Mouse (Mus musculus): ENCODE measurements around the gene Oas1e.
"Not testable (repeated sequence)": the region's sequence is repeated elsewhere in the genome, so short reads cannot be mapped to it uniquely, and the experiment has no call there.

Gene Oas1e

DNA sequence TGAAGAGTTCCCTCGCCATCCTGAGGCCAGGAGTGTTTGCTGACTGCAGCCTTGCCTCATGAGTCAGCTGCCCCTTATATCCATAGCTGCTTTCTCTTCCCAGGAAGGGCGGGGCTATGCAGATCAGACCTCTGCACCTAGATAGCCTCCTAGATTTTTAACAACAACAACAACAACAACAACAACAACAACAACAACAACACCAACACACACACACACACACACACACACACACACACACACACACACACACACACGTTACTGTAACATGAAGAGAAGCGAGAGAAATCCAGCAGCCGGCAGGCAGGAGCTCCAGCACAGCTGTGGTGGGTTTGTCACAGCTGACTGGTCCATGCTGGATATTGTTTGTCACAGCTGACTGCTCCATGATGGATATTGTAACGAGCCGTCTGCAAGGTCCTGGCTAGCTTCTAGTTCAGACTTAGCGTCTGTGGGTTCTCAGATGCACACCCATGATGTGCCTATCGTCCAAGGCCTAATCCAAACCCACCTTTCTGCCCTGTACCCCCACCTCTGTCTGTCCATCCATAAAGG is at the start of gene Oas1e:
Oas1e (minus strand) TSS at position 51 of the 555 bp plus-strand sequence.
- not testable (repeated sequence) for DNase-seq

DNA sequence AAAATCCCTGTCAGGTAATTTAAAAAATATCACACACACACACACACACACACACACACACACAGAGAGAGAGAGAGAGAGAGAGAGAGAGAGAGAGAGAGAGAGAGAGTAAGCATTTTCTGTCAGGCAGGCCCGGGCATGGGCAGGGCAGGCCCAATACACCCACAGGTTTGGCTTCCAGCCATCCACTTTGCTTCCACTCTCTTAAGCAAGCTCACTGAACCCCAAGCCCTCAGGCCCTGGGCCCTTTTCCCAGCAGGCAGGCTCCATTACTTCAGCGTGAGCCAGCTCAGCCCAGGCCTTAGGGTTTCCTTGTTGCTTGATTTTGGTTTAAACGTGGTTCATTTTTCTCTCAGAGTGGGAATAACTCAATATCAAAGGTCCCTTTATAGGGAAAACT is 49.4 kb upstream of the Oas1e start:
- no peak for DNase-seq

DNA sequence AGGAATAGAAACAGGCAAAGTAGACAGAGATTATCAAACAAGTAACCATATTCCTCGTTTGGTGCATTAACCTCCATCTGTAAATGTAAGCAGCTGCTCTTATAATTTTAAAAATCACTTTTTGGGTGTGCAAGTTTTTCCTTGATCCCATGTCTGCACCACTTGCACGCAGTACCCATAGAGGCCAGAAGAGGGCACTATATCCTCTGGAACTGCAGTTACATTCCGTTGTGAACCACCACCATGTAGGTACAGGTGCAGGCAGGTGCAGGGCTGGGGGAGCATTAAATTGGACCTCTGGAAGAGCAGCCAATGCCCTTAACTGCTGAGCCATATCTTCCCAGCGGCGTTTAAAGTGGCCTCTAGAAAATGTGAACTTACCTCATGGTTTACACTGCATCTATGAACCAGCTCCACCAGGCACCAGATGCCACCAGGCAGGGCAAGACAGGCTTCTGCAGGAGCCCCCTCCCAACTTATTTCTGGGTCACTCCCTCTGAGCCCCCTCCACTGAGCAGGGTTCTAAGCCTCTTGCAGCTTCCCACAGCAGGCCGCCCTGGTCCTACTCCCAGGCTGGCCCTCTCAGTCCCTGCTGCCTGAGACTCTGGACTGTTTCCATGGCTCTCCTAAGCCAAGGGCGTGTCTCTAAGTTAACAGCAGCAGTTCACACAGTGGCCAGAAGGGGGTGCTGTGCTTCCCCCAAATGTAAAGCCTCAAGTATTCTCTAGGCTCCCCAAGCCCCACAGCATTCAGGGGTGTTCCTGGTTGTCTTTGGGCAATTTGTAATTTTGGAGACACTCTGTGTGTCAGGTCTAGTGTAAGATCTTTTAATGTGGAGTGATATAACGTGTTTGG is 41.6 kb upstream of the Oas1e start:
- DNase-seq, result peak; percentile 39 to 62

DNA sequence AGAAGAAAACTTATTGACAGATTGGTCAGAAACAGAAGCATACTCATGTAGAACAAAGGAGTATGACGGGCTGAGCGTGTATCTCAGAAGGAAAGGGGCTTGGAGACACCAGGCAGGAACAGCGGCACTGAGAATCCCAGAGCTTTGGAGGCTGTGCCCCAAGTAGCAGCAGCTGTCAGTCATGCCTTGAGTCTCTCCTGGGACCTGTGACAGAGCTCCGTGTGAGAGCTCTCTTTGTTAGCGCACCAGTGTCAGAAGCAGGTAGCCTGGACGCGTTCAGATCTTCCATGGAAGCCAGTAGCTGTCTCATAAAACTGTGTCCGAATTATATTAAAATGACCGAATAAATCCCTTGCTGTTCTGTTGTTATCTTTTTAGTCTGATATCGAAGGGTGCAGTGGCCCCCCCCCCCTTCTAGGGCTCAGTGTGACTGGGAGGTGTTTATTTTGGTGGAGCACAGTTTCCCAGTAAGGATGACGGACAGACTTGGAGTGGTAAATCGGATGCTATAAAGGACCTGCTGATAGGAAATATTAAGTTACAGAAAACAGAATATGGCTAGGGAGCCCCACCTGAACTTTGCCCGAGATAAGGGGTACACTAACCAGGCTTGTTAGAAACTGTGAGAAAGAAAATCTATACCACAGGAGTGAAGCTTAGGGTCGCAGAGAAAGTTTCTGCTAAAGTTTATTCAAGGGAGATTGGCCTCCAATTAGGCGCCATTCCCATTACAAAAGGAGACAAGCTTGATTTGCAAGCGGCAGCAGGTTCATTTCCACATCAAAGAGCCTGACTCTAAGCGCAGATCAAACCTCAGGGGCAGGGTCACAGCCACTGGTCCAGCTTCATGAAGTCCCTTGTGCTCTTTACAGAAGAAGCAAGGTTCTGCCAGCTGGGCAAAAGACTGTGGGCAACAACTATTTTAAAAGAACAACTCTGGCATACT is 38.3 kb upstream of the Oas1e start:
- no peak for DNase-seq

DNA sequence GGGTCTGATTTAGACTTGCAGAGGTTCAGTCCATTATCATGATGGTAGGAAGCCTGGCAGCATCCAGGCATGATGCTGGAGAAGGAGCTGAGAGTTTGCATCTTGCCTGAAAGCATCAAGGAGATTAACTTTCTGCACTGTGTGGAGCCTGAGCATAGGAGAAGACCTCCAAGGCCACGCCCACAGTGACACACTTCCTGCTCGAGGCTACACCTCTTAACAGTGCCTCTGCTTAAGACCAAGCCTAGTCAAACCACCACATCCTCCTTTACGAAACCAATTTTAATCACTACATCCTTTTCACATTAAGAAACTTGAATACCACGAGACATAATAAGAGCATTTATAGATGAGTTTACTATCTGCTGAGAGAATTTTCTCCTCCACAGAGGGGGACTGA is 35.7 kb upstream of the Oas1e start:
- peak; percentile 18 to 35 for DNase-seq

DNA sequence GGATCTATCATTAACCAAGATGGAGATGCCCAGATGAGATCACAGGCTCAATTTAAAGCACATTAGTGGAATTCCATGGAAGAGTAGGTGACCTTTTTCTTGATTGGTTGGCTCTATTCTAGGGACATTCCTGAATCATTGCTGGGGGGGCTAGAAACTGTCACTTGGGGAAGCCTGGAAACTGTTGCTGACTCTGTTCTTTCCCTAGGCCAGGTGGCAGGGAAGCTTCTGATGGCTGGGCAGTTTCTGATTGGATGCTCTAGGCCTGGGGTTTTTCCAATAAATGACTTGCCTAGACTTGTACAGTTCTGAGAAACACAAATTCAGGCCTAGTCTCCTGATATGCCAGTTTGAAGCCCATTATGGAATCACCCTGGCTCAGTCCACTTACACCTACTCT is 23.7 kb upstream of the Oas1e start:
- no peak for DNase-seq

DNA sequence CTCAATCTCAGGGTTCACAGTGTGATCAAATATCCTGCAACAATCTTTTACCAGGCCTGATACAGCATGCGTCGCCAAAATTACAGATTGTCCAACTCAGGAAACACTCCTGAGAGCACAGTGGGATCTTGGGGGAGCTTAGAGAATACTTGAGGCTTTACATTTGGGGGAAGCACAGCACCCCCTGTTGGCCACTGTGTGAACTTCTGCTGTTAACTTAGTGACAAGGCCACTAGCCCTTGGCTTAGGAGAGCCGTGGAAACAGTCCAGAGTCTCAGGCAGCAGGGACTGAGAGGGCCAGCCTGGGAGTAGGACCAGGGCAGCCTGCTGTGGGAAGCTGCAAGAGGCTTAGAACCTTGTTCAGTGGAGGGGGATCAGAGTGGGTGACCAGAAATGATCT is 20.6 kb upstream of the Oas1e start:
- DNase-seq, result peak; percentile 46 to 57

DNA sequence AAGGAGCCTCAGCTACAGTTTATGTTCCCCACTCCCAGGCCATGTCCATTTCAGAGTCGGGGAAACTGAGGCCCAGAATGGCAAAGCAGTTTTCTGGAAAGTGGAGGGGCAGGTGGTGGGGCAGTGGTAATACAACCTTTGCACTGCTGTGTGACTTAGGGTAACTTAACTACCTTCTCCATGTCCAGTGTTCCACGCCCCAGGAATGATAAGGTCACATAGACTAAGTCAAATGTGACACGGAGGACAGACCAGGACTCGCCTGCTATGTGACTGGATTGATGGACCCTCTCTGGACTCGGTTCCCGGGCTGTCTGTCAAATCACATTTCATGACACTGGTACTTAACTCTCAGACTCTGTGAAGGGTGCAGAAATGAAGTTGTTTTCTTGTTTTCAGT is 17.7 kb upstream of the Oas1e start:
- no peak for DNase-seq

DNA sequence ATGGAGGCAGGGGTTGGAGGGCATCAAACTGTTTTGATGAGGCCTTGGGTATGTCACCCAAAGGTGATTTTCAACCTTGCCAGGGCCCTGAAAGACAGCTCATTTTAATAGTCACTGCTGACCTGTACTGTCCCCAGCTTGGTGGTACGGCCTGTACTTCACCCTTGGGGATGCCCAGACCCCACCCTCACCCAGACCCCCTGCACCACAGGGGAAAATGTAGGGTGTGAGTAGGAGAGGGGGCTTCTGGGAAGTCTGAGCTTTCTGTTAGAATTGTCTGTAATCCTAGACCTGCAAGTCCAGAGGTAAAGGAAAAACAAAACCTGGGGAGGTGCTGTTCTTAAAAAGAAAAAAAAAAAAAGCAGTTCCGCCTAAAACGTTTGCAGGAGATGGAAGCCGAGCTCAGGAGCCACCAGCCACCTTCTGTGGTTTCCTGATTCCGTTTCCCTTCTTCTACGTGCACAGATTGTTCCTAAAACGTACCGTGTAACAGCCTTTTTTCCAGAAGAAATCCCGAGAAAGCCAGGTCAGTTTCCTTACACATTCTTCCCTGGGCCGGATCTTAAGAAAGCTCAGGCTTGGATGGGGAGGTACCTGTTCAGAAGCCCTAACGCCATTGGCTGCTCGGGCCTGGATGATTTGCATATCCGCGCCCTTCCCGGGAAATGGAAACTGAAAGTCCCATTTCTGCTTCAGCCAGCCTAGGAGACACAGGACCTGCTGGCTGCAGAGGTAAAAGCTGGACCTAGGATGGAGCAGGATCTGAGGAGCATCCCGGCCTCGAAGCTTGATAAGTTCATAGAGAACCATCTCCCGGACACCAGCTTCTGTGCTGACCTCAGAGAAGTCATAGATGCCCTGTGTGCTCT is 16.9 kb upstream of the Oas1e start, which contains the start of gene Oas1c:
Oas1c (minus strand) TSS at position 564 of the 869 bp plus-strand sequence.
- peak; percentile 76 to 81 for DNase-seq

DNA sequence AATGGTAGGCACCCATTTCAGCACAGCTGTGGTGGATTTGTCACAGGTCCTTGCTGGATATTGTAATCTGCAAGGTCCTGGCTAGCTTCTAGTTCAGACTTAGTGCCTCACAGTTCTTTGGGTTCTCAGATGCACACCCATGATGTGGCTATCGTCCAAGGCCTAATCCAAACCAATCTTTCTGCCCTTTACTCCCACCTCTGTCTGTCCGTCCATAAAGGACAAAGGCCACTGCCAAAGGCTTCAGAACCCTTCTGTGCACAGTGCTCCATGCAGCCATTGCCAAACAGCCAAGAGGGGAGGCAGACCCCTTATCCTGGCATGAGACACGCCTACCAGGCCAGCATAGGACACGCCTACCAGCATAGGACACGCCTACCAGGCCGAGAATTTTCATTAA is 13.8 kb upstream of the Oas1e start:
- DNase-seq, result no peak

DNA sequence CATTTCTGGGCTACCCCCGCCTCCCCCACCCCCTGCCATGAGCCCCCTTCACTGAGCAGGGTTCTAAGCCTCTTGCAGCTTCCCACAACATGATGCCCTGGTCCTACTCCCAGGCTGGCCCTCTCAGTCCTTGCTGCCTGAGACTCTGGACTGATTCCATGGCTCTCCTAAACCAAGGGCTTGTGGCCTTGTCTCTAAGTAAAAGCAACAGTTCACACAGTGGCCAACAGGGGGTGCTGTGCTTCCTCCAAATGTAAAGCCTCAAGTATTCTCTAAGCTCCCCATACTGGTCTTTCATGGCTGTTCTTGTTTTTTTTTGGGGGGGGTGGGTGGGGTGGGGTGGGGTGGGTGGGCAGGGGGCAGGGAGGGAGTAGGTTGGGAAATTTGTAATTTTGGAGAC is 11.1 kb upstream of the Oas1e start:
- DNase-seq, result peak; percentile 56 to 61

DNA sequence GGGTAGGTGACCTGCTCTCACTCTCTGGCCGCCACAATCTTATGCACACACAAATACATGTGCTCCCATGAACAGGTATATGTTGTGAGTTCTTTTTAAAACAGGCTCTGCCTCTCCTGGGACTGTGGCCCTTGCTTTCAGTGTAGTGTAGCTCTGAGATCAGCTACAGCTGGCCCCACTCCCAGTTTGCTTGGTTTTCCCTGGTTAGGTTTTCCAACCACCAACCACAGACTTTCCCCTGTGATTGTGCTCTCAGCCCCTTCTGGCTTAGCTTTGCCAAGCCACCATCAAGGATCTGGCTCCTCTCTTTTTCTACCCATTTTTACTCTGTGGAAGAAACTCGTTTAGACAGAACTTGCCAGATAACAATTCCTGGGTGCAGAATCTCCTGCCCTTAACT is 8.3 kb upstream of the Oas1e start:
- no peak for DNase-seq

DNA sequence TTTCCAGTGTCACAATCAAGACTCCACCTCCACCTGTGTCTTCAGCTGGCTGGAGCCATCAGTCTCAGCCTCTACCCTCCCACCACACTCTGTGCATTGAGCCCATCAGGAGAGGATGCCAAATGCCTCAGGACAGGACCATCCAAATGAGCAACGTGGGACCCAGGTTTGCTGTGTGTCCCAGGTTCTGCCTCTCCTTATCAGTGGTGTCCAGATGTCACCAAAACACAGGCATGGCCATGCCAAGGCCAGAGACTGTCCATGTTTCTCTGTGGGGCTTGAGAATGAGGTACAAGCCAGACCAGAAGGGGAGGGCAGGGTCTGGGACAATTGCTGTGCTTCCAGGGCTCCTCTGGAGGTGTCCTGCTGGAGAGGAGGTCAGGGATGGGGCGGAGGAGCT is 3.6 kb upstream of the Oas1e start:
- not testable (repeated sequence) for DNase-seq

DNA sequence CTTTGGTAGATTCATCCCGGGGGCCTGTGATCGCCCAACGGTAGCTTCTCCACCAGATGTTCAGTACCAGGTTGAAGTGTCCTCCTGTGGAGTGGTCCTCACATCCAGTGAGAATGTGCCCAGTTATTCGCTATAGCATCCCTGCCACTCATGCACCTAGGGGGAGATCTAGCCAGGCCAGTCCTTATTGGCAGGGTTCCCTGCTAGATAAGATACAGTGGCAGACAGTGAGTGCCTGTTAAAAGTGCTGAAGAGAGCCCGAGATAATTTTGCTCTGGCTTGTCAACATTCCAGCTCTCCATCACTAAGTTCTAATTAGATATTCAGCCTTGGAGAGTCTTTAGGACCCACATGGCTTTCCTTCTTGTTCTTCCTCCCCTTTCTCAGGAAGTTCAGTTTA is 2.8 kb upstream of the Oas1e start:
- DNase-seq, result not testable (repeated sequence)

DNA sequence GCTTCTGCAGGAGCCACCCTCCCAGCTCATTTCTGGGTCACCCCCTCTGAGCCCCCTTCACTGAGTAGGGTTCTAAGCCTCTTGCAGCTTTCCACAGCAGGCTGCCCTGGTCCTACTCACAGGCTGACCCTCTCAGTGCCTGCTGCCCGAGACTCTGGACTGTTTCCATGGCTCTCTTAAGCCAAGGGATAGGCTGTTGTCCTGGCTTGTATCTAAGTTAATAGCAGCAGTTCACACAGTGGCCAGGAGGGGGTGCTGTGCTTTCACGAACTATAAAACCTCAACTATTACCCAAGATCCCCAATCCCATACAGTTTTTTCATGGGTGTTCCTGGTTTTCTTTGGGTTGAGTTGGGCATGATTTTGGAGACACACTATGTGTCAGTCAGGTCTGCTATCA is 2.3 kb downstream of the Oas1e start:
- peak; percentile 38 to 47 for DNase-seq

DNA sequence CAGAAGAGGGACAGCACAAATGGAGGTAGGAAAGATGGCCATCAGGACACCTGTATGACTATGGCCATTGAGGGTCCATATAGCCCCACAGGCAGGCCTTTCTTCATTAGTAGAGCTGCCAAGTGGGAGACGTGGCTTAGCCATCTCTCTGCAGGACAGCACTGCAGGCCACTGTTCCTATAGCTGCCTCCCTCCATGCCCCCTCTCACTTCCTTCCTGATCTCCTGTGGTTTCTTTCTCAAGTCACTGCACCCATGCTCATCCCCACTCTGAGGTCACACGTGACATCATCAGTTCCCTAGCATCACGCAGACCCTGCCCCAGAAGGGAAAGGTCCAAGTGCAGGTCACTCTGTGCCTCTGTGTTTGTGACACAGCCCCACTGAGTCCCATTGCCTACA is 8.3 kb downstream of the Oas1e start:
- DNase-seq, result no peak

DNA sequence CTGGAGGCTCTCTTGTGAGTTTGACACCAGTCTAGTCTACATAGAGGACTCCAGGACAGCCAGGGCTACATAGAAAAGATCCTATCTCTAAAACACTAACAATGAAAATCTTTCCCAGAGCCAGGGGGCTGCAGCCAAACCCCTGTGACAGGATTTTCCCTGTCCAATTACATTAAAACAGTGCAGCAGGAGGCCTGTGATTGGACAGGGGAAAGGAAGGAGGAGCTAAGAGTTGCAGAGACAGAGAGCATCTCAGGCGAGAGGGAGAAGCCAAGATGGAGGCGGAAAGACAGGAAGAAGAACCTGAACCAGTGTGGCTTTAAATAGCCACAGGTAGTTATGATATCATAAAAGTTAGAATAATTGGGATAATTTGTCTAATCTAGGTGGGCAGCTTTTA is 12.9 kb downstream of the Oas1e start:
- no peak for DNase-seq

DNA sequence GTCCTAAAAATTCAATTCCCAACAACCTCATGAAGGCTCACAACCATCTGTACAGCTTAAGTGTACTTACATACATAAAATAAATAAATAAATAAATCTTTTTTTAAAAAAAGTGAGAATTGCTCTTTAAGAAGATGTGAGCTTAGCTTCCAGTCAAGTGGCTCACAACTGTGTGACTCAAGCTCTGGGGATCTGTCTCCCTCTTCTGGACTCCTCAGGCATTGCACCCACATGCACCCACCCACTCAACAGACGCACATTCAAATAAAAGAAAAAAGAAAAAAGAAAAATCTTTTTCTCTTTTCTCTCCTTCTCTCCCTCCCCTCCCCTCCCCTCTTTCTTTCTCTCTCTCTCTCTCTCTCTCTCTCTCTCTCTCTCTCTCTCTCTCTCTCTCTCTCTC is 13.7 kb downstream of the Oas1e start:
- no peak for DNase-seq

DNA sequence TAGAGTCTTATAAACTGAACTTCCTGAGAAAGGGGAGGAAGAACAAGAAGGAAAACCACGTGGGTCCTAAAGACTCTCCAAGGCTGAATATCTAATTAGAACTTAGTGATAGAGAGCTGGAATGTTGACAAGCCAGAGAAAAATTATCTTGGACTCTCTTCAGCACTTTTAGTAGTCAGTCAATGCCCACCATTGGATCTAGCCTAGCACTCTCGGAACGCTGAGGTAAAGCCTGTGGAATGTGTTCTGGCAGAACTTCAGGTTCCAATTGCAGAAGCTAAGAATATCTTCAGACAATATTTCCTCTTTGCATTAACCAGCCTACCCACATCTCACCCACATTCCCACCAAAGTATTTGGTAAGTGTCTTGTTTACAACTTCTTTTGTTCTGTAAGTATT is 15.4 kb downstream of the Oas1e start:
- no peak for DNase-seq

DNA sequence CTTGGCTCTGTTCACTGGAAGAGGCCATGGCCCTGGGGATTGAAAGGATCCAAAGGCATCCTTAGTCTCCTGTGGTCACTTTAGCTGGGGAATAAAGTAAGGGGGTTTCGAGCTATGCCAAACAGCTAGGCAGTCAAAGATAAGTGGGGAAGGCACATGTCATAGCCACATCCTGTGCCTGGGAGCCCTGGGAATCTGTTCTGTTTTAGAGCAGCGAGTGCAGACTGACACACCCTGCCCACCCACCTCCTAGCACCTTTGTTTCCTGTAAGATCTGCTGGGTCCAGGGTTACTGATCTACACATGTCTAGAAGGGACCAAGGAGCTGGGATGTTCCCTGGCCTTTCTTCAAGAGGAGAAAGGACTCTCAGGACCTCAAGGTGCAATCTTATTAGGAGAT is 16.4 kb downstream of the Oas1e start:
- DNase-seq, result peak; percentile 24 to 40

DNA sequence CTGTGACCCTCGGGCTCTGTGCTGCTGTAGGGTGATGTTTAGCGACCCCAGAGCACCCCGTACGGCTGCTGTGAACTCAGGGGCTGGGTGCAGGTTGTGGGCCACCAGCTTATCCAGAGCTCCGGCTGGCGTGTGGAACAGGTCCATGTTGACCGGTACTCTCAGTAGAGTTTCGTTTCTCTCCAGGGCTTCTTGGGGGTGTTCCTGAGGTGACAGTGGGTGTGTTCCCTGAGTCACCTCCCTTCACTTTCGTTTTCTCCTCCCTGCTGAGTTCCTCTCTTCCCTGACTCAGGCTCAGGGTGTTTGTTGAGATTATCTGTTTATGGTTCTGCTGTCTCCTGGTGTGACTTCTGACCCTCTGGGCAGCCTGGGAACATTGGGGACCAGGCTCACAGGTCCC is 17.9 kb downstream of the Oas1e start, which contains the start of gene Oas3:
Oas3 (minus strand) TSS at position 184 of the 400 bp plus-strand sequence.
- peak in 1 of 2 experiments; percentile 12 for DNase-seq

DNA sequence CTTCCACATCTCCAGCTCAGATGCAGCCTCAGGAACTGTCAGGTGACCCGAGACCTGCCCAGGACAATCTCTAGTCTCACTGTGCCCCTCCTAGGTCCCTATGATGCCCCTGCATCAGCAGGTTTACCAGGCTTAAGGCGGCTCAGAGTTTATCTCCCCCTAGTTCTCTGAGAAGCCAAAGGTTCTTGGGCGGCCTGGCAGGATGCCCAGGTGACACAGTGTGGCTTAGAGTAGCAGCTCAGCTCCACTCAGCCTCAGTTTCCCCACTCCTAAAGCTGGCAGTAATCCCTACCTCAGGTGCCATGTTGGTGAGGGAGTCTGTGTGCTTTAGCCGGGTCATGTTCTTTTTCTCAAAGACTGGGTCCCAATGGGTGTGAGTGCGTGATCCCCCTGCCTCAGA is 18.5 kb downstream of the Oas1e start:
- no peak for DNase-seq

Data from thymus, postnatal 36 days (tissue).